Mouse (Mus musculus): ENCODE results near the gene Mob3b. TPM values are rescaled to one million over a fixed set of nuclear protein-coding genes. Genes with fewer than 3 reads are reported as not detected.

Gene Mob3b
- total and polyA plus RNA-seq, 3 experiments = 0.33 TPM; not detected in 2

GRCm38 (mm10) chr4:35154051-35154450 lies 3.2 kb downstream of the Mob3b start:
- Histone ChIP-seq H3K27me3 (ENCODE audit: insufficient read depth, low read length) (peaks cover 22% of the 10 kb centered on the region; the same call in 1 of the 2 replicates), H3K4me3 (ENCODE audit: low read depth, low read length) (no peak overlapping the region), H3K36me3 (replicated peaks) (no peaks in the 10 kb centered on the region), H3K9me3 (replicated peaks) (no peaks in the 10 kb centered on the region), H3K4me1 (ENCODE audit: insufficient read depth, low read depth, low read length) (peaks cover 5% of the 10 kb centered on the region; the same call in 1 of the 2 replicates)
- ATAC-seq (ENCODE audit: extremely low read depth, insufficient number of reproducible peaks, low FRiP score, poor library complexity, severe bottlenecking) (no peak), DNase-seq (ENCODE audit: low spot score) (no peak)
- no peak for TF ChIP-seq POLR2AphosphoS5 (IDR thresholded peaks at IDR 0.05; ENCODE audit: insufficient replicate concordance, low read depth, low read length)
- no peak for TF ChIP-seq GATA1 (IDR thresholded peaks at IDR 0.05; ENCODE audit: borderline replicate concordance, low read length)
- TF ChIP-seq CTCF (IDR thresholded peaks at IDR 0.05; ENCODE audit: low read depth, low read length) = no peak
- no peak for TF ChIP-seq TAL1 (conservative IDR thresholded peaks at IDR 0.05; ENCODE audit: low read depth, low read length)

GRCm38 (mm10) chr4:35151756-35152155 lies 5.5 kb downstream of the Mob3b start, which contains the start of gene Ifnk:
Gene Ifnk (plus strand): TSS chr4:35152056.
- Histone ChIP-seq H3K36me3 (replicated peaks) (no peaks in the 10 kb centered on the region), H3K27me3 (ENCODE audit: insufficient read depth, low read length) (peaks cover 12% of the 10 kb centered on the region; the same call in 1 of the 2 replicates), H3K9me3 (replicated peaks) (no peaks in the 10 kb centered on the region), H3K4me3 (ENCODE audit: low read depth, low read length) (no peak within 1 kb of the TSS), H3K4me1 (ENCODE audit: insufficient read depth, low read depth, low read length) (peaks cover 5% of the 10 kb centered on the region; the same call in 1 of the 2 replicates)
- no peak for TF ChIP-seq TAL1 (conservative IDR thresholded peaks at IDR 0.05; ENCODE audit: low read depth, low read length)
- no peak for TF ChIP-seq POLR2AphosphoS5 (IDR thresholded peaks at IDR 0.05; ENCODE audit: insufficient replicate concordance, low read depth, low read length)
- TF ChIP-seq CTCF (IDR thresholded peaks at IDR 0.05; ENCODE audit: low read depth, low read length) = no peak
- no peak for TF ChIP-seq GATA1 (IDR thresholded peaks at IDR 0.05; ENCODE audit: borderline replicate concordance, low read length)
- no peak for TF ChIP-seq GATA2 (IDR thresholded peaks at IDR 0.05; ENCODE audit: borderline replicate concordance, low read depth, low read length)
- ATAC-seq (ENCODE audit: extremely low read depth, insufficient number of reproducible peaks, low FRiP score, poor library complexity, severe bottlenecking) (no peak), DNase-seq (ENCODE audit: low spot score) (no peak)

GRCm38 (mm10) chr4:35150706-35151105 lies 6.6 kb downstream of the Mob3b start:
- no peak for DNase-seq (ENCODE audit: low spot score)
- Histone ChIP-seq H3K9me3 (replicated peaks) (no peaks in the 10 kb centered on the region), H3K4me3 (ENCODE audit: low read depth, low read length) (no peak overlapping the region), H3K4me1 (ENCODE audit: insufficient read depth, low read depth, low read length) (no peaks in the 10 kb centered on the region), H3K36me3 (replicated peaks) (no peaks in the 10 kb centered on the region), H3K27me3 (ENCODE audit: insufficient read depth, low read length) (peaks cover 2% of the 10 kb centered on the region; the same call in 1 of the 2 replicates)
- no peak for ATAC-seq (ENCODE audit: extremely low read depth, insufficient number of reproducible peaks, low FRiP score, poor library complexity, severe bottlenecking)
- TF ChIP-seq CTCF (IDR thresholded peaks at IDR 0.05; ENCODE audit: low read depth, low read length) (no peak), POLR2AphosphoS5 (IDR thresholded peaks at IDR 0.05; ENCODE audit: insufficient replicate concordance, low read depth, low read length) (no peak), GATA1 (IDR thresholded peaks at IDR 0.05; ENCODE audit: borderline replicate concordance, low read length) (no peak), TAL1 (conservative IDR thresholded peaks at IDR 0.05; ENCODE audit: low read depth, low read length) (no peak), GATA2 (IDR thresholded peaks at IDR 0.05; ENCODE audit: borderline replicate concordance, low read depth, low read length) (no peak)

GRCm38 (mm10) chr4:35148326-35148725 lies 9.0 kb downstream of the Mob3b start:
- no peaks in the 10 kb centered on the region; the same call in 1 of the 2 replicates for H3K27me3 ChIP-seq (ENCODE audit: insufficient read depth, low read length)
- H3K4me3 ChIP-seq (ENCODE audit: low read depth, low read length) = no peak overlapping the region
- no peak for TF ChIP-seq POLR2AphosphoS5 (IDR thresholded peaks at IDR 0.05; ENCODE audit: insufficient replicate concordance, low read depth, low read length)
- TF ChIP-seq TAL1 (conservative IDR thresholded peaks at IDR 0.05; ENCODE audit: low read depth, low read length) = no peak
- TF ChIP-seq CTCF (IDR thresholded peaks at IDR 0.05; ENCODE audit: low read depth, low read length) = no peak
- TF ChIP-seq GATA1 (IDR thresholded peaks at IDR 0.05; ENCODE audit: borderline replicate concordance, low read length) = no peak
- TF ChIP-seq GATA2 (IDR thresholded peaks at IDR 0.05; ENCODE audit: borderline replicate concordance, low read depth, low read length) = no peak
- H3K36me3 ChIP-seq (replicated peaks) = no peaks in the 10 kb centered on the region
- no peaks in the 10 kb centered on the region for H3K4me1 ChIP-seq (ENCODE audit: insufficient read depth, low read depth, low read length)
- DNase-seq (ENCODE audit: low spot score) (no peak), ATAC-seq (ENCODE audit: extremely low read depth, insufficient number of reproducible peaks, low FRiP score, poor library complexity, severe bottlenecking) (no peak)
- H3K9me3 ChIP-seq (replicated peaks) = no peaks in the 10 kb centered on the region

GRCm38 (mm10) chr4:35146597-35146996 lies 10.7 kb downstream of the Mob3b start:
- H3K27me3 ChIP-seq (ENCODE audit: insufficient read depth, low read length) = no peaks in the 10 kb centered on the region; the same call in 1 of the 2 replicates
- H3K4me3 ChIP-seq (ENCODE audit: low read depth, low read length) = no peak overlapping the region
- no peaks in the 10 kb centered on the region for H3K9me3 ChIP-seq (replicated peaks)
- no peak for TF ChIP-seq TAL1 (conservative IDR thresholded peaks at IDR 0.05; ENCODE audit: low read depth, low read length)
- TF ChIP-seq GATA1 (IDR thresholded peaks at IDR 0.05; ENCODE audit: borderline replicate concordance, low read length) = no peak
- no peak for TF ChIP-seq CTCF (IDR thresholded peaks at IDR 0.05; ENCODE audit: low read depth, low read length)
- TF ChIP-seq POLR2AphosphoS5 (IDR thresholded peaks at IDR 0.05; ENCODE audit: insufficient replicate concordance, low read depth, low read length) = no peak
- TF ChIP-seq GATA2 (IDR thresholded peaks at IDR 0.05; ENCODE audit: borderline replicate concordance, low read depth, low read length) = no peak
- no peaks in the 10 kb centered on the region for H3K36me3 ChIP-seq (replicated peaks)
- ATAC-seq (ENCODE audit: extremely low read depth, insufficient number of reproducible peaks, low FRiP score, poor library complexity, severe bottlenecking) = no peak
- H3K4me1 ChIP-seq (ENCODE audit: insufficient read depth, low read depth, low read length) = no peaks in the 10 kb centered on the region
- DNase-seq (ENCODE audit: low spot score) = no peak

- ATAC-seq (ENCODE audit: extremely low read depth, insufficient number of reproducible peaks, low FRiP score, poor library complexity, severe bottlenecking) (no peak), DNase-seq (ENCODE audit: low spot score) (no peak)
- Histone ChIP-seq H3K9me3 (replicated peaks) (no peaks in the 10 kb centered on the region), H3K36me3 (replicated peaks) (no peaks in the 10 kb centered on the region), H3K4me3 (ENCODE audit: low read depth, low read length) (no peak overlapping the region), H3K27me3 (ENCODE audit: insufficient read depth, low read length) (no peaks in the 10 kb centered on the region; the same call in 1 of the 2 replicates), H3K4me1 (ENCODE audit: insufficient read depth, low read depth, low read length) (no peaks in the 10 kb centered on the region)
- TF ChIP-seq TAL1 (conservative IDR thresholded peaks at IDR 0.05; ENCODE audit: low read depth, low read length) (no peak), CTCF (IDR thresholded peaks at IDR 0.05; ENCODE audit: low read depth, low read length) (no peak), GATA1 (IDR thresholded peaks at IDR 0.05; ENCODE audit: borderline replicate concordance, low read length) (no peak), GATA2 (IDR thresholded peaks at IDR 0.05; ENCODE audit: borderline replicate concordance, low read depth, low read length) (no peak), POLR2AphosphoS5 (IDR thresholded peaks at IDR 0.05; ENCODE audit: insufficient replicate concordance, low read depth, low read length) (no peak)
These were observed 11.6 kb downstream of the Mob3b start for GRCm38 (mm10) chr4:35145726-35146125.

All from G1E (cell line).